9 mouse cellular contexts compared by ENCODE assay signal in genomic region chr5:66319341-66319740, GRCm38 (mm10). TPM values are rescaled to one million over a fixed set of nuclear protein-coding genes. Genes with fewer than 3 reads are reported as not detected.
DNase-seq lines count a peak whose midpoint lies in the region; ATAC-seq lines count a peak whose summit lies in the region.
"Had no signal": no experiment of that assay in that cellular context is flagged by ENCODE, and none has a peak within 500 bp of the region (broad histone marks: within the 10 kb centered on the region; RNA-seq: fewer than 3 reads in every experiment).

No protein-coding gene starts in this region.

- H3K9me3 ChIP-seq in kidney, embryonic 14.5 days (ENCODE audit: control insufficient read depth, low read length), result no peaks in the 10 kb centered on the region
- H3K9me3 ChIP-seq in heart, embryonic 13.5 days, result no peaks in the 10 kb centered on the region
- H3K9me3 ChIP-seq: limb, embryonic 15.5 days had no signal

- H3K4me2 ChIP-seq in kidney, embryonic 14.5 days (replicated peaks; ENCODE audit: low read depth, low read length), result no peak overlapping the region
- peak overlapping the region; percentile 55 for H3K4me2 ChIP-seq in heart, embryonic 13.5 days
- H3K4me2 ChIP-seq: limb, embryonic 15.5 days had no signal

- peak; percentile 35 for DNase-seq in kidney, adult 11 months
- peak; percentile 83 for DNase-seq in ES-CJ7 (ENCODE audit: low read depth, low spot score)
- DNase-seq in cerebellum, postnatal 10 days, result peak; percentile 71 to 75
- peak; percentile 58 to 85 for DNase-seq in left cerebral cortex, adult 18-20 months (ENCODE audit: low spot score in 2 of 2)
- DNase-seq in naive thymus-derived CD4-positive, alpha-beta T cell, adult 2 months (ENCODE audit: low read depth), result peak; percentile 78
- peak; percentile 65 to 73 for DNase-seq in thymus, postnatal 36 days

- 0 out of 2 replicates have a peak, but pooled peaks cover 8% of the 10 kb centered on the region for H3K4me1 ChIP-seq in kidney, embryonic 14.5 days (ENCODE audit: control insufficient read depth, insufficient read depth, low read length)
- H3K4me1 ChIP-seq in heart, embryonic 13.5 days, result peaks cover 47% of the 10 kb centered on the region

- no peaks in the 10 kb centered on the region for H3K27me3 ChIP-seq in kidney, embryonic 14.5 days (ENCODE audit: control insufficient read depth, insufficient read depth, low read length)
- no peaks in the 10 kb centered on the region for H3K27me3 ChIP-seq in heart, embryonic 13.5 days (replicated peaks)
- H3K27me3 ChIP-seq: limb, embryonic 15.5 days had no signal

- no peak overlapping the region for H3K27ac ChIP-seq in kidney, embryonic 14.5 days (ENCODE audit: low read depth, low read length)
- peak overlapping the region; percentile 72 for H3K27ac ChIP-seq in heart, embryonic 13.5 days (replicated peaks)

- no peak overlapping the region for H3K9ac ChIP-seq in kidney, embryonic 14.5 days (ENCODE audit: low read depth, low read length)
- H3K9ac ChIP-seq in heart, embryonic 13.5 days, result peak overlapping the region; percentile 45; the same call in 1 of the 2 replicates
- H3K9ac ChIP-seq: limb, embryonic 15.5 days had no signal

- no peaks in the 10 kb centered on the region for H3K36me3 ChIP-seq in kidney, embryonic 14.5 days (ENCODE audit: control insufficient read depth, insufficient read depth, low read length)
- H3K36me3 ChIP-seq in heart, embryonic 13.5 days, result no peaks in the 10 kb centered on the region
- H3K36me3 ChIP-seq: limb, embryonic 15.5 days had no signal

- H3K4me3 ChIP-seq in kidney, embryonic 14.5 days (ENCODE audit: low read length), result no peak overlapping the region
- H3K4me3 ChIP-seq in heart, embryonic 13.5 days, result no peak overlapping the region
- H3K4me3 ChIP-seq: limb, embryonic 15.5 days had no signal

- ATAC-seq in kidney, embryonic 14.5 days (ENCODE audit: low FRiP score, low TSS enrichment), result no peak
- no peak for ATAC-seq in heart, embryonic 13.5 days (ENCODE audit: extremely low read depth, insufficient number of reproducible peaks, low FRiP score, low TSS enrichment)

- 68% methylated on average over 6 of the region's 6 CpGs for WGBS in kidney, embryonic 14.5 days
- WGBS in heart, embryonic 13.5 days, result 61% methylated on average over 6 of the region's 6 CpGs

RNA-seq across cellular contexts. Expression of gene Nsun7, which starts 59.6 kb away (rescaled TPM):
- polyA plus RNA-seq in kidney, embryonic 14.5 days (2014; fragmentation: Nextera tagmentation; extraction: Ambion mirVana), result 0.67 and 0.81 TPM in 2 replicates
- polyA plus RNA-seq in heart, embryonic 13.5 days (2015; fragmentation: Nextera tagmentation; extraction: Ambion mirVana), result 0.13 and 0.18 TPM in 2 replicates
- 1 to 10 TPM; 3.9 to 5.4 TPM for total RNA-seq in left cerebral cortex, adult 18-20 months (2021)
